In genomic region chr2:166686917-166687316, GRCm38 (mm10) we compare ENCODE assay signal across 13 mouse cellular contexts. TPM values are rescaled to one million over a fixed set of nuclear protein-coding genes. Genes with fewer than 3 reads are reported as not detected.
A peak's percentile ranks its signal among the peaks of the same experiment; 100 is the strongest.
DNase-seq lines count a peak whose midpoint lies in the region; ATAC-seq and TF ChIP-seq lines count a peak whose summit lies in the region.
"Had no signal": no experiment of that assay in that cellular context is flagged by ENCODE, and none has a peak within 500 bp of the region (broad histone marks: within the 10 kb centered on the region; RNA-seq: fewer than 3 reads in every experiment).

No protein-coding gene starts in this region.

- intact Hi-C loops in heart, postnatal 14 days (cut with DNase I) = no loop called here

- no peak overlapping the region for H3K4me2 ChIP-seq in heart, embryonic 12.5 days
- H3K4me2 ChIP-seq in lung, postnatal 0 days (replicated peaks; ENCODE audit: low read depth, low read length) = no peak overlapping the region
- H3K4me2 ChIP-seq in forebrain, embryonic 15.5 days (replicated peaks) = no peak overlapping the region
- H3K4me2 ChIP-seq in midbrain, embryonic 16.5 days (ENCODE audit: low read length) = no peak overlapping the region
- H3K4me2 ChIP-seq: hindbrain, embryonic 15.5 days had no signal

- peaks cover 32% of the 10 kb centered on the region for H3K4me1 ChIP-seq in heart, embryonic 12.5 days (replicated peaks)
- no peaks in the 10 kb centered on the region for H3K4me1 ChIP-seq in lung, postnatal 0 days (ENCODE audit: insufficient read depth, low read depth, low read length)
- peaks cover 59% of the 10 kb centered on the region for H3K4me1 ChIP-seq in forebrain, embryonic 15.5 days
- H3K4me1 ChIP-seq in midbrain, embryonic 16.5 days (ENCODE audit: control insufficient read depth, insufficient read depth, low read length) = no peaks in the 10 kb centered on the region; the same call in 1 of the 2 replicates

- ATAC-seq in heart, embryonic 12.5 days (ENCODE audit: insufficient number of reproducible peaks, low FRiP score) = no peak
- ATAC-seq in lung, postnatal 0 days = peak; percentile 66
- ATAC-seq in forebrain, embryonic 15.5 days (replicated peaks) = no peak
- ATAC-seq in midbrain, embryonic 16.5 days = no peak

- no peaks in the 10 kb centered on the region for H3K9me3 ChIP-seq in heart, embryonic 12.5 days (replicated peaks)
- no peaks in the 10 kb centered on the region for H3K9me3 ChIP-seq in lung, postnatal 0 days (ENCODE audit: low read length)
- no peaks in the 10 kb centered on the region for H3K9me3 ChIP-seq in forebrain, embryonic 15.5 days
- H3K9me3 ChIP-seq in midbrain, embryonic 16.5 days (replicated peaks; ENCODE audit: control insufficient read depth, low read length, poor library complexity, severe bottlenecking) = no peaks in the 10 kb centered on the region
- H3K9me3 ChIP-seq: hindbrain, embryonic 15.5 days had no signal

- no peak for DNase-seq in heart, postnatal 14 days
- DNase-seq in lung, postnatal 0 days (ENCODE audit: low spot score) = no peak
- no peak for DNase-seq in lung, postnatal 14 days
- no peak for DNase-seq in thymus, postnatal 14 days
- DNase-seq in spleen, postnatal 36 days (ENCODE audit: low spot score in 2 of 2) = no peak
- DNase-seq: cerebellum, postnatal 25 days; lung, adult 18-20 months; right cerebral cortex, postnatal 14 days had no signal

- no peak overlapping the region for H3K4me3 ChIP-seq in heart, embryonic 12.5 days
- H3K4me3 ChIP-seq in lung, postnatal 0 days (ENCODE audit: low read depth, low read length) = no peak overlapping the region
- H3K4me3 ChIP-seq in forebrain, embryonic 15.5 days = no peak overlapping the region
- no peak overlapping the region for H3K4me3 ChIP-seq in midbrain, embryonic 16.5 days (ENCODE audit: low read depth, low read length)
- H3K4me3 ChIP-seq: hindbrain, embryonic 15.5 days; left cerebral cortex, adult 2 months had no signal

- TF ChIP-seq CTCF in lung, postnatal 0 days (IDR thresholded peaks at IDR 0.05) = no peak

- H3K36me3 ChIP-seq in heart, embryonic 12.5 days = no peaks in the 10 kb centered on the region
- no peaks in the 10 kb centered on the region for H3K36me3 ChIP-seq in lung, postnatal 0 days (ENCODE audit: insufficient read depth, low read length)
- H3K36me3 ChIP-seq in forebrain, embryonic 15.5 days = no peaks in the 10 kb centered on the region
- H3K36me3 ChIP-seq in midbrain, embryonic 16.5 days (ENCODE audit: control insufficient read depth, insufficient read depth, low read length) = no peaks in the 10 kb centered on the region
- H3K36me3 ChIP-seq: hindbrain, embryonic 15.5 days had no signal

- H3K27me3 ChIP-seq in heart, embryonic 12.5 days (replicated peaks) = no peaks in the 10 kb centered on the region
- no peaks in the 10 kb centered on the region for H3K27me3 ChIP-seq in lung, postnatal 0 days (replicated peaks; ENCODE audit: insufficient read depth, low read length)
- H3K27me3 ChIP-seq in forebrain, embryonic 15.5 days = no peaks in the 10 kb centered on the region
- no peaks in the 10 kb centered on the region for H3K27me3 ChIP-seq in midbrain, embryonic 16.5 days (ENCODE audit: control insufficient read depth, insufficient read depth, low read depth, low read length)
- H3K27me3 ChIP-seq: hindbrain, embryonic 15.5 days had no signal

- no peak overlapping the region for H3K9ac ChIP-seq in heart, embryonic 12.5 days
- no peak overlapping the region for H3K9ac ChIP-seq in lung, postnatal 0 days (replicated peaks; ENCODE audit: low read depth)
- no peak overlapping the region for H3K9ac ChIP-seq in forebrain, embryonic 15.5 days (replicated peaks)
- 0 out of 2 replicates have a peak overlapping the region, but pooled peaks have one; percentile 27 for H3K9ac ChIP-seq in midbrain, embryonic 16.5 days (ENCODE audit: low read depth, low read length)
- H3K9ac ChIP-seq: hindbrain, embryonic 15.5 days had no signal

- 19% methylated on average over 6 of the region's 6 CpGs for WGBS in heart, embryonic 12.5 days
- WGBS in lung, postnatal 0 days = 20% methylated on average over 6 of the region's 6 CpGs
- WGBS in forebrain, embryonic 15.5 days = 36% methylated on average over 6 of the region's 6 CpGs
- WGBS in midbrain, embryonic 16.5 days = 29% methylated on average over 6 of the region's 6 CpGs

- 0 out of 2 replicates have a peak overlapping the region, but pooled peaks have one; percentile 1 for H3K27ac ChIP-seq in heart, embryonic 12.5 days (ENCODE audit: poor library complexity, severe bottlenecking)
- no peak overlapping the region for H3K27ac ChIP-seq in lung, postnatal 0 days (ENCODE audit: low read length)
- peak overlapping the region; percentile 73 for H3K27ac ChIP-seq in forebrain, embryonic 15.5 days (replicated peaks)
- H3K27ac ChIP-seq in midbrain, embryonic 16.5 days (ENCODE audit: low read length) = no peak overlapping the region
- H3K27ac ChIP-seq: hindbrain, embryonic 15.5 days; left cerebral cortex, adult 2 months had no signal

- TF ChIP-seq EP300 in lung, postnatal 0 days (IDR thresholded peaks at IDR 0.05) = no peak

RNA-seq across cellular contexts. Expression of gene Prex1, which starts 26.7 kb away (rescaled TPM):
- polyA plus RNA-seq in heart, embryonic 12.5 days (2016; fragmentation: Nextera tagmentation; extraction: Ambion mirVana) = 12.0 and 13.6 TPM in 2 replicates
- total RNA-seq in heart, postnatal 14 days (2021) = 10 to 100 TPM; 10.7 to 11.9 TPM
- polyA plus RNA-seq in lung, postnatal 0 days (2015; fragmentation: Nextera tagmentation; extraction: Ambion mirVana) = 6.9 and 7.5 TPM in 2 replicates
- 38.8 and 43.9 TPM in 2 replicates for polyA plus RNA-seq in forebrain, embryonic 15.5 days (2015; fragmentation: Nextera tagmentation; extraction: Ambion mirVana)
- 19.3 and 22.0 TPM in 2 replicates for polyA plus RNA-seq in midbrain, embryonic 16.5 days (2015; fragmentation: Nextera tagmentation; extraction: Ambion mirVana)

Comparison
In these comparisons a context has a peak if more than half of its experiments do, and no peak if none do; other contexts are left out.
1. H3K27ac ChIP-seq: peak in heart, embryonic 12.5 days (single experiment) and forebrain, embryonic 15.5 days (single experiment); none in lung, postnatal 0 days (single experiment) and midbrain, embryonic 16.5 days (single experiment).